Mouse (Mus musculus) heart, postnatal 0 days (tissue): ENCODE measurements around the gene Wdr45b. TPM values are rescaled to one million over a fixed set of nuclear protein-coding genes. Genes with fewer than 3 reads are reported as not detected.
"Not testable (repeated sequence)": the region's sequence is repeated elsewhere in the genome, so short reads cannot be mapped to it uniquely, and the experiment has no call there.

Experiments
- ATAC-seq: fragments of 200-750 bp; cut with Nextera tagmentation; 2 replicates; pipeline ENCODE4 v1.8.0; 2017; ENCODE audit warnings: low read depth, moderate number of reproducible peaks, moderate library complexity; ENCODE audit not compliant: insufficient read depth
- DNase-seq: peaks from one replicate; pipeline ENCODE4 v3.0.0-alpha.2; 2016; ENCODE audit warnings: low spot score
- H3K27ac ChIP-seq: fragments of 300-500 bp; sonication (generic); 2 replicates; pipeline ENCODE4 v1.5.1; 2014; ENCODE audit warnings: low read depth, mild to moderate bottlenecking
- H3K27me3 ChIP-seq: fragments of 300-500 bp; sonication (generic); 2 replicates; pipeline ENCODE4 v1.6.1; 2014; ENCODE audit warnings: low read length, mixed read lengths; ENCODE audit not compliant: control insufficient read depth, insufficient read depth
- H3K36me3 ChIP-seq: fragments of 300-500 bp; sonication (generic); replicated peaks from 2 replicates; pipeline ENCODE4 v1.6.1; 2014; ENCODE audit warnings: low read length, mixed read lengths; ENCODE audit not compliant: control insufficient read depth, insufficient read depth
- H3K4me1 ChIP-seq: fragments of 300-500 bp; sonication (generic); 2 replicates; pipeline ENCODE4 v1.6.1; 2014; ENCODE audit warnings: antibody characterized with exemption; ENCODE audit not compliant: control insufficient read depth, insufficient read depth
- H3K4me2 ChIP-seq: fragments of 300-500 bp; sonication (generic); 2 replicates; pipeline ENCODE4 v1.6.1; 2014; ENCODE audit warnings: low read depth, mild to moderate bottlenecking, low read length, moderate library complexity
- H3K4me3 ChIP-seq: fragments of 300-500 bp; sonication (generic); 2 replicates; pipeline ENCODE4 v1.5.1; 2014; ENCODE audit warnings: low read depth, low read length
- H3K9ac ChIP-seq: fragments of 300-500 bp; sonication (generic); replicated peaks from 2 replicates; pipeline ENCODE4 v1.6.1; 2014; ENCODE audit warnings: low read depth, low read length, mixed read lengths
- H3K9me3 ChIP-seq: fragments of 300-500 bp; sonication (generic); replicated peaks from 2 replicates; pipeline ENCODE4 v1.6.1; 2016; ENCODE audit warnings: low read length; ENCODE audit not compliant: control insufficient read depth
- CTCF ChIP-seq: IDR thresholded peaks from 2 replicates; pipeline ENCODE4 v1.5.1; 2016; ENCODE audit warnings: antibody characterized with exemption, control low read depth, low read depth
- EP300 ChIP-seq: IDR thresholded peaks from 2 replicates; pipeline ENCODE4 v1.6.1; 2016; ENCODE audit warnings: antibody characterized with exemption, low read depth
- WGBS: fragments of 180-500 bp; shearing (Covaris S2); extraction: QIAGEN DNeasy Blood & Tissue Kit; methylation state at CpG from one replicate; pipeline ENCODE4 v1.1.7; 2014; 5-methylcytosine and 5-hydroxymethylcytosine counted together
- polyA plus RNA-seq: library from polyadenylated mRNA; unstranded; fragments of >200 nt; fragmentation: Nextera tagmentation; extraction: Ambion mirVana; gene quantifications from 2 replicates; pipeline ENCODE4 v1.2.1, GENCODE M21; 2015
- total RNA-seq: library from RNA; depleted of rRNA; stranded (reverse); fragments of >200 nt; gene quantifications from 2 replicates; pipeline ENCODE4 v1.2.3, GENCODE M21; 2014; ENCODE audit warnings: low replicate concordance

Wdr45b gene
- total and polyA plus RNA-seq, 2 experiments from 2014 or later: 64.7 to 76.1 TPM

DNA sequence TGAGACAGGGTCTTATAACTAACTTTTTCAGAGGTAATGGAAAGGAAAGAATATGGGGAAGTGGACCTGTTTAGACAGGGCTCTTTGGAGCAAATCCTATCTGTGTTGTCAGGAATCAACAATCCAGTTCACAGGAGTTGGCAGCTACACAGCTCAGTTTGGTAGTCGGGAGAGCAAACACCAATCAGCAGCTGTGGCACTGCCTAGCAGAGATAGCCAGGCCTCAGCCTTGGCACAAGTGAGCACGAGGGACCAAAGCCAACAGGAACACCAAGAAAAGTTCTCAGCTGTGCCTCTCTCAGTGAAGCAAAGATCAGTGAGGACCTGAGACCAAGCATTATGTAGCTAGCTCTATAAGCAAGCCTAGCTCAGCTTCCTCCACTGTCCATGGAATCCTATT lies 7.2 kb downstream of the Wdr45b start:
- peak overlapping the region; percentile 70 for H3K27ac ChIP-seq
- 30% methylated on average over 2 of the region's 2 CpGs for WGBS
- H3K4me2 ChIP-seq: no peak overlapping the region
- TF ChIP-seq CTCF (no peak), EP300 (no peak)
- H3K36me3 ChIP-seq: 0 out of 2 replicates have a peak, but pooled peaks cover 12% of the 10 kb centered on the region
- no peak overlapping the region for H3K4me3 ChIP-seq
- ATAC-seq (peak; percentile 73), DNase-seq (peak; percentile 39)
- H3K4me1 ChIP-seq: peaks cover 6% of the 10 kb centered on the region; the same call in 1 of the 2 replicates
- no peak overlapping the region for H3K9ac ChIP-seq
- H3K9me3 ChIP-seq: no peaks in the 10 kb centered on the region
- no peaks in the 10 kb centered on the region for H3K27me3 ChIP-seq

GRCm38 (mm10) chr11:121342423-121342822 lies 11.8 kb downstream of the Wdr45b start:
- H3K9ac ChIP-seq, H3K4me2 ChIP-seq, H3K27ac ChIP-seq, DNase-seq, ATAC-seq, H3K4me1 ChIP-seq, H3K9me3 ChIP-seq, H3K27me3 ChIP-seq, H3K4me3 ChIP-seq: not testable (repeated sequence)
- no CpG with 5 or more reads among the region's 1 CpGs for WGBS
- peaks cover 17% of the 10 kb centered on the region; the same call in 1 of the 2 replicates for H3K36me3 ChIP-seq

- no peak overlapping the region for H3K9ac ChIP-seq
- H3K36me3 ChIP-seq: peaks cover 33% of the 10 kb centered on the region
- WGBS: 61% methylated on average over 1 of the region's 1 CpGs
- no peaks in the 10 kb centered on the region for H3K27me3 ChIP-seq
- H3K9me3 ChIP-seq: no peaks in the 10 kb centered on the region
- DNase-seq (no peak), ATAC-seq (no peak)
- TF ChIP-seq CTCF: no peak
- H3K4me1 ChIP-seq: no peaks in the 10 kb centered on the region
- H3K4me2 ChIP-seq: no peak overlapping the region
- H3K4me3 ChIP-seq: no peak overlapping the region
- no peak overlapping the region for H3K27ac ChIP-seq
These were observed 14.0 kb downstream of the Wdr45b start for GRCm38 (mm10) chr11:121340287-121340686.

DNA sequence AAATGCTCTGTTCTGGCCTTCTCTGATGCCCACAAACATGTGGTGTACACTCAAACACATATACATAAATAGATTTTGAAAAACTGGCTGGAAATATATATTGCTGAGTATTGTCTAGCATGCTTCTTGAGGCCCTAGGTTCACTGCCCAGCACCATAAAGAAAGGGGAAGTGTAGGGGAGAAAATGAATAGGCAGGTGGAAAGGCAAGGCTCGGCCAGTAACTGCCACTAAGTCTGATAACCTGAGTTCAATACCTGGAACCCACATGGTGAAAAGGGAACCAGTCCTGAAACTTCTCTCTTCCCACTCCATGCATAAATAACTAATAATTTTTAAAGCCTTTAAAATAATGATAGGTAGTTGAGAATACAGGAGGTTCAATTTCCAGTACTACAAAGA lies 14.6 kb downstream of the Wdr45b start:
- H3K9ac ChIP-seq: no peak overlapping the region
- H3K4me1 ChIP-seq: no peaks in the 10 kb centered on the region
- WGBS: 82% methylated on average over 1 of the region's 1 CpGs
- no peaks in the 10 kb centered on the region for H3K27me3 ChIP-seq
- no peak overlapping the region for H3K4me3 ChIP-seq
- ATAC-seq (no peak), DNase-seq (no peak)
- TF ChIP-seq EP300: no peak
- TF ChIP-seq CTCF: no peak
- H3K4me2 ChIP-seq: no peak overlapping the region
- no peaks in the 10 kb centered on the region for H3K9me3 ChIP-seq
- no peak overlapping the region for H3K27ac ChIP-seq
- peaks cover 37% of the 10 kb centered on the region for H3K36me3 ChIP-seq

DNA sequence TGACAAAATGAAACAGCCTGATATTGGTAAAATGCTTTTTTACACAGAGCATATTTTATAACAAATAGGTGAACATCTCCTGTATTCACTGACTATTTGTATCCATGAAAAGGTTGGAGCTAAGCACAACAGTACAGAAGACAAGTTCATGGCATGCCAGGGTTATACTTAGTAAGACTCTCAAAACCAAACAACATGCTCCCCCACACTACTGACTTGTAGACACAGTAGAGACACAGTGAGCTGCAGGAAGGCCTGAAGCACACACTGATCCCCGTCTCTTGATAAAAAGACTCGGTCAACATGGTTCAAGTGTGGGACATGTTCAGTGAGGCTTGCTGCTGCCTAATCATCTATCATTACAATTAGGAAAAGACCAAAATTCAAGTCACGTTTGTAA lies 22.6 kb downstream of the Wdr45b start:
- TF ChIP-seq CTCF: no peak
- no peak for TF ChIP-seq EP300
- DNase-seq: no peak
- Histone ChIP-seq H3K4me1 (no peaks in the 10 kb centered on the region), H3K36me3 (peaks cover 70% of the 10 kb centered on the region), H3K9ac (no peak overlapping the region), H3K4me2 (no peak overlapping the region), H3K27ac (no peak overlapping the region), H3K9me3 (no peaks in the 10 kb centered on the region), H3K4me3 (no peak overlapping the region), H3K27me3 (no peaks in the 10 kb centered on the region)
- WGBS: 66% methylated on average over 3 of the region's 3 CpGs
- no peak for ATAC-seq

DNA sequence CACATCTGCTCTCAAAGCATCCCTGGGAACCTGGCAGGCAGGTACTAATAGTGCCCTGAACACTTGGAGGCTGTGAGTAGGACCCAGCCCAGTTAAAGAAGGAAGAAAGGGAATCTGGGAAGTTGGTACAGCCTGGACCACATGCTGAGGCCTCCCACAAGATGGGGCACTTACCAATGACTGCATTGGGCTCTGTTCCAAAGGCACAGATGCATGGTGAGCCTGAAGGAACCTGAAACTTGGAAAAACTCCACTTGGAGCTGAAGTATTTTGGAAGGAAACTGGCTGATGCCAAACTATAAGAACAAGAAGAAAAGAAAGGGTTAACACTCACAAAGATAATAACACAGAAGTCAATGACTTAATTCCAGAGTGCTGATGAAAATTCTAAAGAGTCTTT lies 25.6 kb downstream of the Wdr45b start:
- H3K4me3 ChIP-seq: no peak overlapping the region
- H3K9ac ChIP-seq: no peak overlapping the region
- TF ChIP-seq CTCF (no peak), EP300 (no peak)
- H3K36me3 ChIP-seq: peaks cover 48% of the 10 kb centered on the region
- no peaks in the 10 kb centered on the region for H3K4me1 ChIP-seq
- no peaks in the 10 kb centered on the region for H3K27me3 ChIP-seq
- H3K27ac ChIP-seq: no peak overlapping the region
- no peaks in the 10 kb centered on the region for H3K9me3 ChIP-seq
- no peak for DNase-seq
- ATAC-seq: no peak
- no peak overlapping the region for H3K4me2 ChIP-seq
